Mouse (Mus musculus) embryo, embryonic 9.5 days (tissue): ENCODE measurements around the gene Nfic.

Source experiments
- DNase-seq: peaks from one replicate; pipeline ENCODE4 v3.0.0-alpha.2; 2017; ENCODE audit errors: extremely low spot score

Gene Nfic

DNA sequence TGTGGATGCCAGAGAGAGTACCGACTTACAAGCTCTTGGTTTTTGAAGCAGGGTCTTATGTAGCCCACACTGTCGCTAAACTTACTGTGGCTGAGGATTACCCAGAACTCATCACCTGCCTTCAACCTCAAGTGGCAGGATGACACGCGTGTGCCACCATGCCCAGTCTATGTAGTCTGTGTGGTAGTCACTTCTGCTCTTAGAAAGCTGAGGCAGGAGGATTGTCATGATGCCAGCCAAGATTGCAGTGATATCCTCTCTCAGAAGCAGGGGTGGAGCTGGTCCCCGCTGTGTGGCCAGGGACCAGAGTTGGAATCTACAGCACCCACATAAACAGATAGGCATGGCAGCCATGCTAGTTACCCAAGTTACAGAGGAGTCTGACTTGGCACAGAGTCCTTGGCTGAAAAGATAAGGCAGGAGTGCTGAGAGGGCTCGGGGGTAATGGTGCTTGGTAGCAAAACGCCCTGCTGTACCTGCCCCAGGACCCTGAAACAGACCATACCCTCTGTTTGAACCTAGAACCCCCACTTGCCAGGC is 30.1 kb upstream of the Nfic start:
- no peak for DNase-seq

DNA sequence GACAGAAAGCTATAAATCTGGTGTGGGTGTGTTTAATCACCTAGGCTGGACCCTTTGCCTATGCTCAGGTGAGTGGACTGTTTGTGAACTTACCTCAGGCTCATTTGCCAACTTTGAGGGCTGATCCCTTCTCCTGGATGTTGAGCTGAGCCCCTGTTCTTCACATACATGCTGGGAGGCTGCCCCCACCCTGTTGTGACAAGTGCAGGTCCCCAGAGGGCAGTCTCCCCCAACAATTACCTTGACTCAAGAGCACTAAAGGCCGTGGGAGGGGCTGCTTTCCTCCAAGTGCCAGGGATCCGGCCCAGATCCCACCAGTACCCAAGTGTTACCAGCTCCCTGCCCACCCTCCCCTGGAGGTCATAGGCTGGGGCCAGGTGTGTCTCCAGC is 29.6 kb upstream of the Nfic start:
- DNase-seq: no peak

- DNase-seq: no peak
These were observed 29.1 kb upstream of the Nfic start for GRCm38 (mm10) chr10:81484441-81485059.

GRCm38 (mm10) chr10:81483983-81484382 is 28.5 kb upstream of the Nfic start:
- peak; percentile 42 for DNase-seq

DNA sequence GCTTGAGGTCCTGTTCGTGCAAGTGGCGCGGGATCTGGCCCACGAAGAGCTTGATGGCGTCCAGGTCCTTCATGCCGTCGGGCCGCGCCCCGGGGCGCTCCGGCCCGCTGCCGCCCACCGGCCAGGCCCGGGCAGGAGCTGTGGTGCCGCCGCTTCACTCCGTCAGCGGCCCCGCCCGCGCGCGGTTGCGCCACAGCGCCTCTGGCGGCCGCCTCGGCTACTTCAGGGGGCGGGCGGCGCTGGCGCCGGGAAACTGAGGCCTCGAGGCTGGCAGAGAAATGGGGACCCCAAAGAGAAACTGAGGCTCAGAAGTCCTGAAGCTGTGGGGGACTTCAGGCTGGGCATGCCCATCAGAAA is 27.1 kb upstream of the Nfic start, which contains the start of gene Celf5:
TSS of gene Celf5 (minus strand) at position 177 of the 357 bp plus-strand sequence.
- DNase-seq: peak; percentile 68

DNA sequence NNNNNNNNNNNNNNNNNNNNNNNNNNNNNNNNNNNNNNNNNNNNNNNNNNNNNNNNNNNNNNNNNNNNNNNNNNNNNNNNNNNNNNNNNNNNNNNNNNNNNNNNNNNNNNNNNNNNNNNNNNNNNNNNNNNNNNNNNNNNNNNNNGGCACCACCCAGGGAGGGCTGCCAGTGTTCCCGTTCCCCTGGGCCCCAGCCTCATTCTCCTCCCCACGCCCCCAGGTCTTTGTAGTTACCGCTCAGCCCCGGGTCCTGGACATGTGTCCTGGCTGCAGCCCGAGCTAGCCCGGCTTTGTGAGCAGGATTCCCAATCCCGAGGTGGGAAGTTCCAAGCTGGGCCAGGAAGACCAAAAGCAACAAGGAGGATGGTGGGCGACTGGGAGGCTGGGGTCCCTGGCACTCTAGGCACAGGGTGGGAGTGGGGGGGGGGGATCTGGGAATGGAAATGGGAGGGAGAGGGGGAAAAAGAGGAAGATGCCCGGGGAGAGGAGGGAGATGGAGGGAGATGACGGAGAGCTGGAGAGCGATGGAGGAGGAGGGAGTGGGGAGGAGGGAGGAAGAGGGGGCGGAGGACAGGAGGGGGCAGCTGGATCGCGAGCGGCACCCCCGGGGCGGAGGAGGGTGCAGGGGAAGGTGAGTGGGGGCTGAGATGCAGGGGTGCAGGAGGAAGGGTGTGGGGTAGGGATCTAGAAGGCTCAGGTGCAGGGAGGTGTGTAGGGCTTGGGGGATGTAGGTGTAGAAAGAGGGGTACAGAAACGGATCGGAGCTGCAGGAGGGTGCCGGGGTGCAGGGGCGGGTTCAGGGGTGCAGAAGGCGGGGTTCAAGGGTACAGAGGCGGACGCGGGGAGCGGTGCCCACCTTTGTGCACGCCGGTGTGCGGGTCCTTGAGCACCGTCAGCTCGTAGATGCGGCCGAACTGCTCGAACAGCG is 26.4 kb upstream of the Nfic start:
- DNase-seq: no peak

DNA sequence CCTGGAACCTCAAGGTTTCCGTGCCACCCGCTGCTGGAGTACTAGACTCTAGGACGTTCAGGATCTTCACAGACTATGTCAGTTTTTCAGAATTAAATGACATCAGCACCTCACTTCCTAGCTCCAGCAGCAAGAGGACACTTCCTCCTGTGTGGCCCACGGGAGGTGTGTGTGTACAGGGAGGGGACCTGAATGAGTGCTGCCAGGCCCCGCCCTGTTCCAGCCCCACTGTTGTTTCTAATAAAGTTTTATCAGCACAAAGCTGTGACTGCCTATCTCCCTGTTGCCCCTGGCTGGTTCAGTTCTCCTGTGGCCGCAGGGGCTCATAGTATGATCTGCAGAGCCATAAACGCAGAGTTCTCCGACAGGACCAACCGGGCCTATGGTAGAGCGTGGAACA is 19.0 kb upstream of the Nfic start:
- DNase-seq: no peak

DNA sequence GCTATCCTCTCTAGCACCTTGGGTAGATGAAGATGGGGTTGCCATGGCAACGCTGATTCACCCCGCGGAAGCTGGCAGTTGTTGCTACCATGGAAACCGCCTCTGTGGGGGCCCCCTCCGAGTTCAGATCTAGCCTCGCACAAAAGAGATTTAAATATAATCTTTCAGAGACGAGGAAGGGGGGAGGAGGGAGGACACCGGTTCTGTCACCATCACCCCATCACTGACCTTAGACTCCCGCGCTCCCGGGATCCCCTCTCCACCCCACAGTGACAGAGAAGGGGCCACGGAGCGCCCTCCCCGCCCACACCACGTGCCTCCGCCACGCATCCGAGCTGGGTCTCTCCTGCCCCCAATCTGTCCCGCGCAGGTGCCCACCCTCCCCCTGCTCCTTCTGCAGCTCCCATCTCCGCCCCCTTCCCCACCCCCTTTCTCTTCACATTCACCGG is 17.6 kb upstream of the Nfic start:
- DNase-seq: peak; percentile 54

DNA sequence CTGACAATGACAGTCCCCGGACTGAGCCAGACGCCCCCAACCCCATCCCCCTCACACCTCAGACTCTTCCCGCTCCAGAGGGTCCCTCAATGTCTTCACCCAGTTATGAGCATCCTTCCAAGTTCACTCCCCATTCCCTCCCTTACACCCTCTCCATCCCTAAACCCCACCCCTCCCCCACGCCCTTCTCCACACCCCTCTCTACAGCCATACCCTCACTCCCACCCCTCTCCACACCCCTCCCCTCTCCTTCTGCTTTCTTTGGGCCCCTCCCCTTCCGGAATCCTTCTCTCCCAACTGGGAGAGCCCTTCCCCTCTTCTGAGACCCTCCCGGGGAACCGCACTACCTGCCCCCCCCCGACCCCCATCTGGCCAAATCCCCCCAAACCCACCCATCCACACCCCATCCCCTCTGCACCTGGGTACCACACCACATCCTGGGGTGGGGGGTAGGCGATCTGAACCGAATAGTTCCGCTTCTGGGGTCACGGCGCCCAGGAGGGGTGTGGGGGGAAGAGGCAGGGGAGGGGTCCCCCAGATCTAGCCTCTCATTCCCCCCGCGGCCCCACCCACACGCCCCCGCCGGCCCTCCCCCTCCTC is 17.1 kb upstream of the Nfic start:
- no peak for DNase-seq

- DNase-seq: no peak
These were observed 15.0 kb upstream of the Nfic start for GRCm38 (mm10) chr10:81470454-81470853.

DNA sequence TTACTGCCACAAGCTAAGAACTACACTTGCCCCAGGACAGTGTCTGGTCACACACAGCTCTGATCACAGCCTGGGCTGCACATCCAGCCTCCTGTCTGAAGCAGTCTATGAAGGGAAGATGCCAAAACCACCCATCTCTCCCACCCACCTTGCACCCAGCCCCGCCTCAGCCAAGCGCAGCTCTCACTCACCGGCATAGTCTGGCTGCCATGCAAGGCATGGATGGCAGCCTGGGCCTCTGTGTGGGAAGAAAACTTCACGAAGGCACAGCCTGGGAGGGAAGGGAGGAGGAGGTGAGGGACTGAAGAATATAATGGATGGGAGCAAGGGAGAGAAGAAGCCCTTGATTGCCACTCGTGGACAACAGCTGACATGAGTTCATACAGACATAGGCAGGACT is 13.8 kb upstream of the Nfic start:
- DNase-seq: no peak

GRCm38 (mm10) chr10:81467670-81468235 is 12.3 kb upstream of the Nfic start:
- DNase-seq: no peak

- no peak for DNase-seq
These were observed 11.4 kb upstream of the Nfic start for GRCm38 (mm10) chr10:81466881-81467280.

GRCm38 (mm10) chr10:81466066-81466465 is 10.6 kb upstream of the Nfic start:
- DNase-seq: no peak

DNA sequence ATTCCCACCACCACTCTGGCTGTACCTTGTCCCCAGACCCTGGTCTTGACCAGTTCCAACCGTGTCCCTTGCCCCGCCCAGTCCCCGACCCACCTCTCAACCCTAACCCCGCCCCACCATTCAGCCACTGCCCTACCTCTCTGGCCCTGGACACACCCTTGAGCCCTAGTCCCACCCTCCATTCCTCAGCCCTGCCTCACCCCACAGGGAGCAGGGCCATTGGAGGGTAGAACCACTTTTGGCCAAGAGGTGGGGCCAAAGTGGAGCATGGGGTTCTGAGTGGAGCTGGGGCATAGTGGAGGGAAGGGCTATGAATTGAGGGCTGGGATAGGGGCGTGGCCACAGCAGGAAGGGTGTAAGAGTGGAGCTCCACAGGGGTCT is 9.8 kb upstream of the Nfic start:
- no peak for DNase-seq

GRCm38 (mm10) chr10:81464405-81465264 is 9.2 kb upstream of the Nfic start:
- DNase-seq: peak; percentile 88

DNA sequence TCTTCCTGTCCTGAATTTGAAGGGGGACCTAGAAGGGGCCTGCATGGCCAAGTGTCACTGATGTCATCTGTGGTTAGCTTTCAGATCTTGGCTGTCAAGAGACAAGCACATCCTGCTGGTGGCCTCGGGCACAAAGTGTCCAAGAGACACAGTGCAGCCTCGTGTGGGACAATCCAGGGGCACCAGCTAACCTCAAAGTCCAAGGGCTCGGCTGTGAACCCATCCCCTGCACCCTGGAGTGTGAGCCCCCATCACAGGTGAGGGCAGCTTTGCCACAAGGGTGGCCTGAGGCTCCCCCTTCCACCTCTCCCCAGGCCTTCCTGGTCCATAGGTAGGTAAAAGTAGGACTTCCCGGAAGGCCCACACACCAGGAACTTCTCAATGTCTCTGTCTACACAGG is 8.1 kb upstream of the Nfic start:
- DNase-seq: no peak

DNA sequence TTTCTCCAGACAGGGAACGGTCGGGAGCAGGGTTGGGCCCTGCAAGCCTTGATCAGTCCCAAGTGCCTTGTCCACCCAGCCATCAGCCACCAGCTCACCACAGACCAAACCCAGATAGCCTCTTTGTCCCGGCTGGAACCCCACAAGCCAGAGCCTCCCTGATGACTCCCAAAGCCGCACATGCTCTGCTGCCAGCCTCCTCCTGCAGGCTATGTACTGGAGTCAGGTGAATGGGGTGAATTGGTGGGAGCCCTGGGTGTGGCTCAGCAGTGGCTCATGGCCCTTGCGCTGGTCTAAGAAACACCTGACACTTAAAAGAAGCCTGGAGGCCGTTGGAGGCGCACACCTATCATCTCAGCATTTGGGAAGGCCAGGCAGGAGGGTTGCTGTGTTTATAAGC is 7.5 kb upstream of the Nfic start:
- DNase-seq: no peak

GRCm38 (mm10) chr10:81462415-81462804 is 7.0 kb upstream of the Nfic start:
- DNase-seq: no peak

- DNase-seq: no peak
These were observed 6.4 kb upstream of the Nfic start for GRCm38 (mm10) chr10:81461673-81462414.

GRCm38 (mm10) chr10:81460951-81461350 is 5.5 kb upstream of the Nfic start:
- DNase-seq: no peak
